Mouse (Mus musculus) kidney, embryonic 16.5 days (tissue): ENCODE measurements at regions not wholly inside any gene's neighbourhood (a gene's known extent, or its start where the extent isn't known, plus 50 kb on each side); places are given as distances from the start of the nearest gene placed in this dataset.

ENCODE experiments used
- ATAC-seq: fragments of 200-750 bp; cut with Nextera tagmentation; 2 replicates; pipeline ENCODE4 v1.8.0; 2017; ENCODE audit warnings: moderate TSS enrichment; ENCODE audit not compliant: low FRiP score, low TSS enrichment
- H3K27ac ChIP-seq: fragments of 300-500 bp; sonication (generic); 2 replicates; pipeline ENCODE4 v1.5.1; 2014; ENCODE audit warnings: low read length
- H3K27me3 ChIP-seq: fragments of 300-500 bp; sonication (generic); 2 replicates; pipeline ENCODE4 v1.6.1; 2014; ENCODE audit warnings: low read length, control low read depth, mixed read lengths; ENCODE audit not compliant: insufficient read depth
- H3K36me3 ChIP-seq: fragments of 300-500 bp; sonication (generic); 2 replicates; pipeline ENCODE4 v1.6.1; 2014; ENCODE audit warnings: low read length, control low read depth, mixed read lengths; ENCODE audit not compliant: insufficient read depth
- H3K4me1 ChIP-seq: fragments of 300-500 bp; sonication (generic); 2 replicates; pipeline ENCODE4 v1.6.1; 2014; ENCODE audit warnings: low read length, control low read depth, mixed read lengths; ENCODE audit not compliant: insufficient read depth
- H3K4me2 ChIP-seq: fragments of 300-500 bp; sonication (generic); replicated peaks from 2 replicates; pipeline ENCODE4 v1.6.1; 2014; ENCODE audit warnings: low read depth, low read length
- H3K4me3 ChIP-seq: fragments of 300-500 bp; sonication (generic); 2 replicates; pipeline ENCODE4 v1.5.1; 2014; ENCODE audit warnings: mild to moderate bottlenecking, low read length
- H3K9ac ChIP-seq: fragments of 300-500 bp; sonication (generic); replicated peaks from 2 replicates; pipeline ENCODE4 v1.6.1; 2014; ENCODE audit warnings: low read length
- H3K9me3 ChIP-seq: fragments of 300-500 bp; sonication (generic); 2 replicates; pipeline ENCODE4 v1.6.1; 2016; ENCODE audit warnings: low read length, control low read depth
- WGBS: fragments of 180-500 bp; shearing (Covaris S2); extraction: QIAGEN DNeasy Blood & Tissue Kit; methylation state at CpG from one replicate; pipeline ENCODE4 v1.1.7; 2014; 5-methylcytosine and 5-hydroxymethylcytosine counted together

- no peaks in the 10 kb centered on the region for H3K4me1 ChIP-seq
- no peak overlapping the region for H3K9ac ChIP-seq
- WGBS, result 88% methylated on average over 7 of the region's 7 CpGs
- no peaks in the 10 kb centered on the region for H3K27me3 ChIP-seq
- no peak overlapping the region for H3K27ac ChIP-seq
- H3K36me3 ChIP-seq, result no peaks in the 10 kb centered on the region
- no peaks in the 10 kb centered on the region for H3K9me3 ChIP-seq
- no peak for ATAC-seq
- no peak overlapping the region for H3K4me3 ChIP-seq
- no peak overlapping the region for H3K4me2 ChIP-seq
Measured at GRCm38 (mm10) chr12:107372254-107372653, 116.2 kb upstream of the 3110018I06Rik start.

DNA sequence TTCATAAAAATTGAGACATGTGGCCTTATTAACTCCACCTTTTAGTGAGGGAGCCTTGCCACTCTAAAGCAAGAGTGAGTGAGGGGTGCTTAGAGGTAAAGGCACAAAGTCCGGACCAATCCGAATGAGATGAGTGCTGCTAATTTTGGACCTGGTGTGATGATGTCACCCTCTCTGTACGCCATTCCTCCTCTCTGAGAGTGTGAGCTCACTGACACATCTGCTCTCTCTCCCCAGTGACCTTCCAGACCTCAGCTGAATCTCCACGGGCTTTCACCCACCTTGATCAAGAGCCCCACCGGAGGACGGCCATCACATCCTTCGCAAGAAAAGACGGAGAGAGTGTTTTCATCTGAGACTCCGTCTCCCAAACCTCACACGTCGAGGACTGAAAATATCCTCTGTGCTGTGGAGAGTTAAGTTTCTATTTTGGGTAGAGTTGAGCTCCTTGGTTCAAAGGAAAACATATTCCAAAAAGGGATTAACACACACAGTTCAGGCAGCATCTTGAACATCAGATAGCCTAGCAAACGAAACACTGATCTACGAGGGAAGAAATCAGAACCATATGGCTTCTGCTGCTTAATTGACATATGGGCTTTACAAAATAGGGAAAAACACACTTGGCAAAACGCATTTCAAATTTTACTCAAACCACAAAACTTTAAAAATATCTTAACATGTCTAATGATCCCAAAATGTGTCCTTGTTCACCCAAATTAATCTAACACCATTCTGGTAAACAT, 96.2 kb upstream of the 3110018I06Rik start:
- Histone ChIP-seq H3K9me3 (no peaks in the 10 kb centered on the region), H3K9ac (no peak overlapping the region), H3K27me3 (no peaks in the 10 kb centered on the region), H3K36me3 (no peaks in the 10 kb centered on the region), H3K4me2 (no peak overlapping the region), H3K4me3 (no peak overlapping the region), H3K4me1 (no peaks in the 10 kb centered on the region), H3K27ac (no peak overlapping the region)
- ATAC-seq, result no peak
- 78% methylated on average over 14 of the region's 14 CpGs for WGBS

GRCm38 (mm10) chr12:107394467-107394866, 94.0 kb upstream of the 3110018I06Rik start:
- Histone ChIP-seq H3K4me1 (no peaks in the 10 kb centered on the region), H3K27ac (no peak overlapping the region), H3K4me2 (no peak overlapping the region), H3K9me3 (no peaks in the 10 kb centered on the region), H3K4me3 (no peak overlapping the region), H3K27me3 (no peaks in the 10 kb centered on the region), H3K9ac (no peak overlapping the region), H3K36me3 (no peaks in the 10 kb centered on the region)
- WGBS, result 18% methylated on average over 1 of the region's 1 CpGs
- ATAC-seq, result no peak

- Histone ChIP-seq H3K4me2 (no peak overlapping the region), H3K27me3 (no peaks in the 10 kb centered on the region), H3K36me3 (no peaks in the 10 kb centered on the region), H3K9ac (no peak overlapping the region), H3K9me3 (no peaks in the 10 kb centered on the region), H3K4me1 (no peaks in the 10 kb centered on the region), H3K27ac (no peak overlapping the region), H3K4me3 (no peak overlapping the region)
- WGBS, result 87% methylated on average over 10 of the region's 10 CpGs
- ATAC-seq, result no peak
Measured at GRCm38 (mm10) chr12:107404821-107405220, 83.6 kb upstream of the 3110018I06Rik start.

DNA sequence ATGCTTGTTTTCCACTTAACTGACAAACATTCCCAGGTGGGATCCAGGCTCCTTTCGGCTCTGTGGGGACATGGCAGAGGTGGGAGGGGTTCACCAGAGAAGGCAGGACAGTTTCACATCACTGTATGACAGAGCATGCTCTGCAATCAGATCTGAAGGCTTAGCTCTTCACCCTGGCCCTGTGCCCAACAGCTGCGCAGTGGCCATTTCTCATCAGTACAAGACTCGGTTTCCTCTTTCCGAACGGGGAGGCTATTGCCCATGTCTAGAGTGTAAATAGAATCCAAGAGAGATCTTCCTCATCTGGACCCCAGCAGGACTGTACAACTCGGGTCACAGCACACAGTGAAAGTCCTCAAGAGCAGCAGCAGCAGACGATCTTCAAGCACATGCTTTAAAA, 64.5 kb upstream of the 3110018I06Rik start:
- ATAC-seq, result no peak
- no peak overlapping the region for H3K9ac ChIP-seq
- H3K36me3 ChIP-seq, result no peaks in the 10 kb centered on the region
- H3K4me2 ChIP-seq, result no peak overlapping the region
- H3K4me3 ChIP-seq, result no peak overlapping the region
- H3K4me1 ChIP-seq, result no peaks in the 10 kb centered on the region
- H3K9me3 ChIP-seq, result no peaks in the 10 kb centered on the region
- H3K27me3 ChIP-seq, result no peaks in the 10 kb centered on the region
- WGBS, result 75% methylated on average over 7 of the region's 7 CpGs
- no peak overlapping the region for H3K27ac ChIP-seq

DNA sequence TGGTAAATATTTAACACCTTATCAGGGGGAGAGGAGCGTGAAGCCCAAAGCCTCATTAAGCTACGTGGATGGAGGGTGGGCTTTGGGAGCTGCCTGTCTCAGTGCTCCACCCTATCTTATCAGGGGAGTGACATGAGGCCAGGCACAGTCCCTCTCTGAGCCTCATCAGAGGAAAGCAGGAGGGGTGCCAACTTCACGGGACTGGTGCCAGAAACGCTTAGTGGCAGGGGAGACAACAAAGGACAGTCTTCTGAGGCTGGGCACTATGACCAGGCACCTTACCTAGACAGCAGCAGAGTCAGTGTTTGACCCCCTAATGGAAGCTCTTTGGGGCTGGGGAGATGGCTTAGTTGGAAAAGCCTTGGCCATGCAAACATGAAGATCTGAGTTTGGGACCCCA, 49.9 kb upstream of the 3110018I06Rik start:
- Histone ChIP-seq H3K9me3 (no peaks in the 10 kb centered on the region), H3K27ac (no peak overlapping the region), H3K4me1 (no peaks in the 10 kb centered on the region), H3K9ac (no peak overlapping the region), H3K36me3 (no peaks in the 10 kb centered on the region), H3K27me3 (no peaks in the 10 kb centered on the region), H3K4me3 (no peak overlapping the region), H3K4me2 (no peak overlapping the region)
- no peak for ATAC-seq
- 63% methylated on average over 4 of the region's 4 CpGs for WGBS
